Comparison of ENCODE assay signal across 16 mouse cellular contexts in the genomic region with DNA sequence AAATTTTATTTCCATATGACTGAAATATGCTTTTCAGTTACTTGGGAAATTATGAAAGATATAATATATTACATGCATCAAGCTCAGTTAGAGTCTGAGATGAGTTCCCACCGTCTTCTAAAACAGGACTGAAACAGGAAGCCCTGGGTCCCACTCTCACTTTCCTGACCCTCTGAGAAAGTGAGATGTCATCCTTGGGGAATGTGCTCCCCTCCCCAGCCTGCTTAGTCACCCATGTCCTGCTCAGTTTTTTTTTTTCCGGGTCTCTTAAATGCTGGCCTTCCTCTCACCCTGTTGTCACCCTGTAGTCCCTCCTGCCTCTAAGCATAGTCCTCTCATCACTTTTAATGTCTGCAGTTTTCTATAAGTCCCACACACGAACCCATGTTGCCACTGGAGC.
"Had no signal": no experiment of that assay in that cellular context is flagged by ENCODE, and none has a peak within 500 bp of the region (broad histone marks: within the 10 kb centered on the region; RNA-seq: fewer than 3 reads in every experiment).

No protein-coding gene starts in this region.

- H3K4me2 ChIP-seq: liver, embryonic 13.5 days; midbrain, embryonic 11.5 days; neural tube, embryonic 12.5 days; stomach, embryonic 15.5 days had no signal

- H3K27me3 ChIP-seq: liver, embryonic 13.5 days; neural tube, embryonic 12.5 days; stomach, embryonic 15.5 days had no signal

- H3K4me1 ChIP-seq: liver, embryonic 13.5 days; neural tube, embryonic 12.5 days; stomach, embryonic 15.5 days had no signal

- H3K9ac ChIP-seq: liver, embryonic 13.5 days; neural tube, embryonic 12.5 days; stomach, embryonic 15.5 days had no signal

- H3K9me3 ChIP-seq: liver, embryonic 13.5 days; neural tube, embryonic 12.5 days; stomach, embryonic 15.5 days had no signal

- H3K36me3 ChIP-seq: liver, embryonic 13.5 days; neural tube, embryonic 12.5 days; stomach, embryonic 15.5 days had no signal

- H3K27ac ChIP-seq: left cerebral cortex, adult 2 months; liver, embryonic 13.5 days; neural tube, embryonic 12.5 days; stomach, embryonic 15.5 days had no signal

- H3K4me3 ChIP-seq: left cerebral cortex, adult 2 months; liver, embryonic 13.5 days; neural tube, embryonic 12.5 days; stomach, embryonic 15.5 days had no signal

- DNase-seq: kidney, adult 9 months; kidney, postnatal 14 days; layer of hippocampus, postnatal 36 days; lung, adult 2 months; lung, postnatal 14 days; lung, postnatal 4 days; midbrain, embryonic 14.5 days; retina, postnatal 1 day; right cerebral cortex, postnatal 25 days; spleen, adult 18-20 months; thymus, postnatal 25 days had no signal
